Mouse (Mus musculus) MEL (cell line): ENCODE measurements at regions not wholly inside any gene's neighbourhood (a gene's known extent, or its start where the extent isn't known, plus 50 kb on each side); places are given as distances from the start of the nearest gene placed in this dataset.

ENCODE experiments used
- DNase-seq: peaks from one replicate; pipeline ENCODE4 v3.0.0; 2011; ENCODE audit warnings: low read depth, low spot score
- H3K27ac ChIP-seq: 2 replicates; pipeline ENCODE4 v1.5.1; 2012; ENCODE audit warnings: low read depth, mild to moderate bottlenecking, control low read depth, low read length, moderate library complexity; ENCODE audit not compliant: control insufficient read depth
- H3K27me3 ChIP-seq, 2 experiments: fragments of 150-350 bp in 1 of 2; sonication (generic) in 1 of 2; 2 replicates each; pipeline ENCODE4 v1.6.1; 2012; ENCODE audit warnings: low read length in 2 of 2, mild to moderate bottlenecking in 2 of 2, improper control_type of control experiment in 1 of 2, moderate library complexity in 1 of 2; ENCODE audit not compliant: insufficient read depth in 2 of 2, control insufficient read depth in 1 of 2
- H3K36me3 ChIP-seq, 2 experiments: 2 replicates each; pipeline ENCODE4 v1.6.1; 2012 to 2014; ENCODE audit warnings: low read length in 2 of 2, improper control_type of control experiment in 1 of 2, inconsistent platforms in 1 of 2, mild to moderate bottlenecking in 1 of 2; ENCODE audit not compliant: insufficient read depth in 2 of 2, control insufficient read depth in 1 of 2
- H3K4me1 ChIP-seq, 2 experiments: fragments of 150-350 bp in 1 of 2; sonication (generic) in 1 of 2; 2 replicates each; pipeline ENCODE4 v1.6.1; 2012; ENCODE audit warnings: low read length in 2 of 2, improper control_type of control experiment in 1 of 2, mild to moderate bottlenecking in 1 of 2; ENCODE audit not compliant: insufficient read depth in 2 of 2, control insufficient read depth in 1 of 2
- H3K4me3 ChIP-seq, 2 experiments: fragments of 150-350 bp in 1 of 2; sonication (generic) in 1 of 2; 2 replicates each; pipeline ENCODE4 v1.5.1; 2012; ENCODE audit warnings: low read depth in 2 of 2, low read length in 2 of 2, mild to moderate bottlenecking in 2 of 2, moderate library complexity in 2 of 2, control low read depth in 1 of 2, improper control_type of control experiment in 1 of 2; ENCODE audit not compliant: control insufficient read depth in 1 of 2, insufficient read depth in 1 of 2
- H3K79me2 ChIP-seq: 2 replicates; pipeline ENCODE4 v1.6.1; 2012; ENCODE audit warnings: mild to moderate bottlenecking, low read length, moderate library complexity; ENCODE audit not compliant: control insufficient read depth, poor library complexity, insufficient read depth
- H3K9ac ChIP-seq: 2 replicates; pipeline ENCODE4 v1.6.1; 2012; ENCODE audit warnings: low read depth, mild to moderate bottlenecking, control low read depth, low read length, moderate library complexity; ENCODE audit not compliant: control insufficient read depth, poor library complexity, severe bottlenecking
- H3K9me3 ChIP-seq: fragments of 150-350 bp; sonication (generic); replicated peaks from 2 replicates; pipeline ENCODE4 v1.6.1; 2012; ENCODE audit warnings: mild to moderate bottlenecking, low read length, improper control_type of control experiment, moderate library complexity; ENCODE audit not compliant: insufficient read depth
- CHD2 ChIP-seq: IDR thresholded peaks from 2 replicates; pipeline ENCODE4 v1.6.1; 2011; ENCODE audit warnings: low read length, improper control_type of control experiment
- CTCF ChIP-seq, 3 experiments: IDR thresholded peaks in 2 of 3; conservative IDR thresholded peaks in 1 of 3; 2 replicates each; pipeline ENCODE4 v1.5.1; 2011 to 2012; ENCODE audit warnings: low read length in 3 of 3, low read depth in 2 of 3, mild to moderate bottlenecking in 2 of 3, improper control_type of control experiment in 1 of 3, inconsistent platforms in 1 of 3, mixed read lengths in 1 of 3, moderate library complexity in 1 of 3; ENCODE audit not compliant: control insufficient read depth in 1 of 3, insufficient read depth in 1 of 3, poor library complexity in 1 of 3, severe bottlenecking in 1 of 3
- E2F4 ChIP-seq: IDR thresholded peaks from 2 replicates; pipeline ENCODE4 v1.6.1; 2011; ENCODE audit warnings: low read depth, low read length, improper control_type of control experiment, borderline replicate concordance
- ETS1 ChIP-seq: IDR thresholded peaks from 2 replicates; pipeline ENCODE4 v1.6.1; 2012; ENCODE audit warnings: low read depth, mild to moderate bottlenecking, inconsistent platforms, low read length, improper control_type of control experiment, moderate library complexity
- GATA1 ChIP-seq: IDR thresholded peaks from 2 replicates; pipeline ENCODE4 v1.6.1; 2011; ENCODE audit warnings: low read depth, low read length, improper control_type of control experiment
- KAT2A ChIP-seq: conservative IDR thresholded peaks from 2 replicates; pipeline ENCODE4 v1.6.1; 2012; ENCODE audit warnings: low read depth, low read length, improper control_type of control experiment, inconsistent platforms
- MAFK ChIP-seq: IDR thresholded peaks from 2 replicates; pipeline ENCODE4 v1.6.1; 2011; ENCODE audit warnings: low read depth, mild to moderate bottlenecking, low read length, improper control_type of control experiment, borderline replicate concordance
- MYB ChIP-seq: IDR thresholded peaks from 2 replicates; pipeline ENCODE4 v1.6.1; 2011; ENCODE audit warnings: mild to moderate bottlenecking, low read depth, low read length, improper control_type of control experiment
- SIN3A ChIP-seq: IDR thresholded peaks from 2 replicates; pipeline ENCODE4 v1.6.1; 2012; ENCODE audit warnings: low read length, improper control_type of control experiment, inconsistent platforms
- USF1 ChIP-seq: IDR thresholded peaks from 2 replicates; pipeline ENCODE4 v1.6.1; 2014; ENCODE audit warnings: low read depth, mild to moderate bottlenecking, inconsistent platforms, low read length, improper control_type of control experiment, moderate library complexity
- ZKSCAN1 ChIP-seq: IDR thresholded peaks from 2 replicates; pipeline ENCODE4 v1.6.1; 2012; ENCODE audit warnings: low read depth, mild to moderate bottlenecking, inconsistent platforms, low read length, improper control_type of control experiment, moderate library complexity

- Histone ChIP-seq H3K4me1 (peaks cover 0 to 5% of the 10 kb centered on the region in 2 experiments; a peak in 2 of 4 replicates), H3K79me2 (no peaks in the 10 kb centered on the region), H3K4me3 (peak overlapping the region in 1 of 2 experiments; percentile 56; a peak in 2 of 4 replicates), H3K9me3 (no peaks in the 10 kb centered on the region), H3K27me3 (no peaks in the 10 kb centered on the region), H3K36me3 (no peaks in the 10 kb centered on the region), H3K9ac (no peak overlapping the region)
- DNase-seq = no peak
- TF ChIP-seq MAFK = no peak
- TF ChIP-seq SIN3A = no peak
- no peak for TF ChIP-seq CTCF (IDR thresholded peaks at IDR 0.05 in 2 of 3, conservative IDR thresholded peaks at IDR 0.05 in 1 of 3; ENCODE audit: control insufficient read depth in 1 of 3, insufficient read depth in 1 of 3, low read depth in 2 of 3, low read length in 3 of 3, poor library complexity in 1 of 3, severe bottlenecking in 1 of 3)
- TF ChIP-seq MYB = no peak
- no peak for TF ChIP-seq ETS1
- TF ChIP-seq GATA1 = no peak
- no peak for TF ChIP-seq USF1
- TF ChIP-seq, all 39 proteins: peak for 0
- H3K27ac ChIP-seq = no peak overlapping the region
Observed at GRCm38 (mm10) chr5:91767886-91768285, 195.0 kb downstream of the Rchy1 start.

DNA sequence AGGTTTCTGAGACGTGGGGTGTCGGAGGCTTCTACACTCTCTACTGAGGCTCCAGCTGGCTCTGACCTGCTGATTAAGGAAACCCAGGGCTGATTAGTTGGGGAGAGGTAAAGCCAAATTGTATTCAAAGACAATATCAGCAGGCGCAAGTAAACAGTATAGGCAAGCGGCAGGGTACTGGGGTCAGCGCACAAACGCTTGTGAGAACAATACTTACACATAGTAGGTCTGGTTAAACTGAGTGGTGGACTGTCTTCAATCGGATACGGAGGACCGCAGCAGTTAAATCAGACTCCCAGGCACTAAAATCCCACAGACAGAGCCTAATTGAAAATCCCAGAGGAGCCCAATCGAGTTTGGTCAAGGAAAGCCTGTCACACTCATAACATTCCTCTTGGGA is 195.8 kb downstream of the Rchy1 start:
- peak overlapping the region; percentile 56 to 68 for H3K4me3 ChIP-seq
- no peaks in the 10 kb centered on the region for H3K79me2 ChIP-seq
- TF ChIP-seq CHD2 (no peak), ZKSCAN1 (peak; percentile 90), E2F4 (no peak)
- peaks cover 0 to 5% of the 10 kb centered on the region in 2 experiments; a peak in 2 of 4 replicates for H3K4me1 ChIP-seq
- peak; percentile 19 for DNase-seq
- no peak overlapping the region for H3K27ac ChIP-seq
- no peaks in the 10 kb centered on the region for H3K9me3 ChIP-seq
- no peaks in the 10 kb centered on the region for H3K36me3 ChIP-seq
- H3K9ac ChIP-seq = peak overlapping the region; percentile 54
- H3K27me3 ChIP-seq = no peaks in the 10 kb centered on the region

- no peak for TF ChIP-seq KAT2A
- TF ChIP-seq CTCF (IDR thresholded peaks at IDR 0.05 in 2 of 3, conservative IDR thresholded peaks at IDR 0.05 in 1 of 3; ENCODE audit: control insufficient read depth in 1 of 3, insufficient read depth in 1 of 3, low read depth in 2 of 3, low read length in 3 of 3, poor library complexity in 1 of 3, severe bottlenecking in 1 of 3) = no peak
- no peak overlapping the region for H3K9ac ChIP-seq
- no peak overlapping the region for H3K27ac ChIP-seq
- H3K4me3 ChIP-seq = no peak overlapping the region
- no peaks in the 10 kb centered on the region for H3K79me2 ChIP-seq
- peaks cover 0 to 5% of the 10 kb centered on the region in 2 experiments; a peak in 2 of 4 replicates for H3K4me1 ChIP-seq
- no peaks in the 10 kb centered on the region; a peak in 1 of 4 replicates for H3K36me3 ChIP-seq
- no peaks in the 10 kb centered on the region for H3K27me3 ChIP-seq
- H3K9me3 ChIP-seq = no peaks in the 10 kb centered on the region
- no peak for DNase-seq
Observed at GRCm38 (mm10) chr5:91764621-91765020, 198.2 kb downstream of the Rchy1 start.
